Mouse (Mus musculus) midbrain, embryonic 10.5 days (tissue): ENCODE data around the gene Ddx46. TPM values are rescaled to one million over a fixed set of nuclear protein-coding genes. Genes with fewer than 3 reads are reported as not detected.
A peak's percentile ranks its signal among the peaks of the same experiment; 100 is the strongest.

ENCODE experiments used
- DNase-seq: peaks from one replicate; pipeline ENCODE4 v3.0.0-alpha.2; 2017; ENCODE audit warnings: low spot score
- H3K27ac ChIP-seq: fragments of 300-500 bp; sonication (generic); replicated peaks from 2 replicates; pipeline ENCODE4 v1.5.1; 2016; ENCODE audit warnings: mild to moderate bottlenecking
- H3K27me3 ChIP-seq: fragments of 300-500 bp; sonication (generic); 2 replicates; pipeline ENCODE4 v1.6.1; 2016; ENCODE audit warnings: low read depth, mild to moderate bottlenecking; ENCODE audit not compliant: poor library complexity, severe bottlenecking
- H3K36me3 ChIP-seq: fragments of 300-500 bp; sonication (generic); 2 replicates; pipeline ENCODE4 v1.6.1; 2016; ENCODE audit warnings: mild to moderate bottlenecking, moderate library complexity
- H3K4me1 ChIP-seq: fragments of 300-500 bp; sonication (generic); 2 replicates; pipeline ENCODE4 v1.6.1; 2016
- H3K4me3 ChIP-seq: fragments of 300-500 bp; sonication (generic); 2 replicates; pipeline ENCODE4 v1.5.1; 2016; ENCODE audit warnings: mild to moderate bottlenecking, moderate library complexity
- H3K9me3 ChIP-seq: fragments of 300-500 bp; sonication (generic); replicated peaks from 2 replicates; pipeline ENCODE4 v1.6.1; 2016; ENCODE audit warnings: mild to moderate bottlenecking
- WGBS: fragments of 180-500 bp; shearing (Covaris S2); methylation state at CpG from one replicate; pipeline ENCODE4 v1.1.7; 2016; 5-methylcytosine and 5-hydroxymethylcytosine counted together
- polyA plus RNA-seq: library from polyadenylated mRNA; unstranded; fragments of >200 nt; fragmentation: Nextera tagmentation; extraction: Ambion mirVana; gene quantifications from 2 replicates; pipeline ENCODE4 v1.2.1, GENCODE M21; 2016

Gene Ddx46
- polyA plus RNA-seq, 1 experiment from 2014 or later, result 37.3 TPM

GRCm38 (mm10) chr13:55712846-55713245 is 78.0 kb downstream of the Ddx46 start:
- no peak for DNase-seq
- Histone ChIP-seq H3K9me3 (no peaks in the 10 kb centered on the region), H3K4me1 (peaks cover 14% of the 10 kb centered on the region), H3K27me3 (no peaks in the 10 kb centered on the region), H3K36me3 (peaks cover 5% of the 10 kb centered on the region), H3K27ac (no peak overlapping the region), H3K4me3 (no peak overlapping the region)
- WGBS, result 93% methylated on average over 3 of the region's 3 CpGs

- peak within 1 kb of the TSS; percentile 74 for H3K4me3 ChIP-seq
- H3K4me1 ChIP-seq, result peaks cover 14% of the 10 kb centered on the region
- peak within 1 kb of the TSS; percentile 95 for H3K27ac ChIP-seq
- H3K36me3 ChIP-seq, result peaks cover 23% of the 10 kb centered on the region
- under 1% methylated on average over 63 of the region's 63 CpGs for WGBS
- no peaks in the 10 kb centered on the region for H3K27me3 ChIP-seq
- peak; percentile 87 for DNase-seq
- no peaks in the 10 kb centered on the region for H3K9me3 ChIP-seq
These were observed 79.8 kb downstream of the Ddx46 start, which contains the start of gene Txndc15 for GRCm38 (mm10) chr13:55714501-55715166. Gene Txndc15 (plus strand): TSS chr13:55714650.

GRCm38 (mm10) chr13:55715167-55715512 is 80.3 kb downstream of the Ddx46 start:
- H3K9me3 ChIP-seq, result no peaks in the 10 kb centered on the region
- peak overlapping the region; percentile 74 for H3K4me3 ChIP-seq
- H3K4me1 ChIP-seq, result peaks cover 14% of the 10 kb centered on the region
- no peaks in the 10 kb centered on the region for H3K27me3 ChIP-seq
- no peak for DNase-seq
- WGBS, result 10% methylated on average over 5 of the region's 5 CpGs
- peak overlapping the region; percentile 95 for H3K27ac ChIP-seq
- peaks cover 28% of the 10 kb centered on the region for H3K36me3 ChIP-seq

GRCm38 (mm10) chr13:55715908-55716510 is 81.2 kb downstream of the Ddx46 start:
- DNase-seq, result no peak
- WGBS, result 88% methylated on average over 7 of the region's 7 CpGs
- peak overlapping the region; percentile 74; the same call in 1 of the 2 replicates for H3K4me3 ChIP-seq
- no peaks in the 10 kb centered on the region for H3K27me3 ChIP-seq
- peaks cover 14% of the 10 kb centered on the region for H3K4me1 ChIP-seq
- H3K27ac ChIP-seq, result no peak overlapping the region
- no peaks in the 10 kb centered on the region for H3K9me3 ChIP-seq
- peaks cover 36% of the 10 kb centered on the region for H3K36me3 ChIP-seq

- DNase-seq, result no peak
- Histone ChIP-seq H3K4me1 (no peaks in the 10 kb centered on the region; the same call in 1 of the 2 replicates), H3K27me3 (no peaks in the 10 kb centered on the region), H3K27ac (no peak overlapping the region), H3K36me3 (peaks cover 87% of the 10 kb centered on the region), H3K4me3 (no peak overlapping the region), H3K9me3 (no peaks in the 10 kb centered on the region)
- 78% methylated on average over 8 of the region's 8 CpGs for WGBS
These were observed 86.7 kb downstream of the Ddx46 start for GRCm38 (mm10) chr13:55721516-55721915.

- no peak for DNase-seq
- Histone ChIP-seq H3K9me3 (no peaks in the 10 kb centered on the region), H3K36me3 (peaks cover 87% of the 10 kb centered on the region), H3K4me3 (no peak overlapping the region), H3K27ac (no peak overlapping the region), H3K4me1 (peaks cover 1% of the 10 kb centered on the region; the same call in 1 of the 2 replicates), H3K27me3 (no peaks in the 10 kb centered on the region)
- WGBS, result 86% methylated on average over 2 of the region's 2 CpGs
These were observed 87.2 kb downstream of the Ddx46 start for GRCm38 (mm10) chr13:55721995-55722394.

- no peak for DNase-seq
- H3K27ac ChIP-seq, result peak overlapping the region; percentile 96
- no peaks in the 10 kb centered on the region for H3K9me3 ChIP-seq
- H3K27me3 ChIP-seq, result no peaks in the 10 kb centered on the region
- H3K4me1 ChIP-seq, result peaks cover 5% of the 10 kb centered on the region; the same call in 1 of the 2 replicates
- H3K36me3 ChIP-seq, result peaks cover 44% of the 10 kb centered on the region
- WGBS, result 8% methylated on average over 4 of the region's 4 CpGs
- H3K4me3 ChIP-seq, result peak overlapping the region; percentile 72
These were observed 91.8 kb downstream of the Ddx46 start for GRCm38 (mm10) chr13:55726598-55727119.

- Histone ChIP-seq H3K27ac (peak within 1 kb of the TSS; percentile 96), H3K9me3 (no peaks in the 10 kb centered on the region), H3K27me3 (no peaks in the 10 kb centered on the region), H3K4me1 (peaks cover 5% of the 10 kb centered on the region; the same call in 1 of the 2 replicates), H3K36me3 (peaks cover 38% of the 10 kb centered on the region), H3K4me3 (peak within 1 kb of the TSS; percentile 72)
- DNase-seq, result peak; percentile 86
- under 1% methylated on average over 73 of the region's 73 CpGs for WGBS
These were observed 92.5 kb downstream of the Ddx46 start, which contains the start of gene Pcbd2 for GRCm38 (mm10) chr13:55727120-55727838. Gene Pcbd2 (plus strand): TSS chr13:55727368.

- H3K4me1 ChIP-seq, result peaks cover 5% of the 10 kb centered on the region; the same call in 1 of the 2 replicates
- H3K4me3 ChIP-seq, result peak overlapping the region; percentile 72
- peaks cover 33% of the 10 kb centered on the region for H3K36me3 ChIP-seq
- H3K9me3 ChIP-seq, result no peaks in the 10 kb centered on the region
- WGBS, result 7% methylated on average over 19 of the region's 19 CpGs
- peak overlapping the region; percentile 96 for H3K27ac ChIP-seq
- DNase-seq, result peak; percentile 78
- no peaks in the 10 kb centered on the region for H3K27me3 ChIP-seq
These were observed 93.0 kb downstream of the Ddx46 start for GRCm38 (mm10) chr13:55727839-55728238.

GRCm38 (mm10) chr13:55730716-55731115 is 95.9 kb downstream of the Ddx46 start:
- Histone ChIP-seq H3K4me1 (peaks cover 5% of the 10 kb centered on the region; the same call in 1 of the 2 replicates), H3K27me3 (no peaks in the 10 kb centered on the region), H3K27ac (no peak overlapping the region), H3K4me3 (no peak overlapping the region), H3K36me3 (peaks cover 6% of the 10 kb centered on the region), H3K9me3 (no peaks in the 10 kb centered on the region)
- DNase-seq, result no peak
- WGBS, result 88% methylated on average over 7 of the region's 7 CpGs
